In the genomic region with DNA sequence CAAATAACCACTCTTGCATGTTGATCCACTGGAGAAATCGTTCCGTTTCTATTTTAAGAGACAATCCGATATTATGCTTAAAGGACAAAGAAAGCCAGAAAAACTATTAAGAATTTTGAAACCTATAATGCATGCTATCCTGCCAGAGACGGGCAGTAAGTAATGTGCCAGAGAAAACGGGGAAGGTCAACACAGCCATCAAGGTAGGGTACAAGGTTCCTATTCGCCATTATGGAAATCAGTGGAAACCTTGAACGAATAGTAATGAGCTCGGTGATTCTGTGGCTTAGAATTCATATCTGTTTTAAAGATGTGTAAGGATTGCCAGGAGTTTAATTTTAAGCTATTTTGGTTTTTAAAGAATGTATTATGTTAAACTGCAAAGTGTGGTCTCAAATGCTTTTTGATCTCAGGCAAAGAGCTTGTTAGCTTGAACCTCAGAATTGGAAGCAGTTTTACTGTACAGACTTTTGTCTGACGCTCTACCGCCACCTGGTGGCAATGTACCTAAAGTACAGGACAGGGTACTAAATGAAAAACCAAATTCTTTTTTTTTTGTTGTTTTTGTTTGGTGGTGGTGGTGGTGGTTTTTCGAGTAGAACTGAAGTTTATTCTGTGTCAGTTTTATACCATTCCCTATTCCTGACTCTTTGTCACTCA, we compare ENCODE assay signal across 8 mouse cellular contexts.
DNase-seq lines count a peak whose midpoint lies in the region; ATAC-seq lines count a peak whose summit lies in the region.

No protein-coding gene starts in this region.

- no peak overlapping the region for H3K9ac ChIP-seq in neural tube, embryonic 15.5 days (replicated peaks)
- no peak overlapping the region for H3K9ac ChIP-seq in embryonic facial prominence, embryonic 14.5 days (ENCODE audit: low read depth, low read length)
- H3K9ac ChIP-seq in hindbrain, embryonic 15.5 days = no peak overlapping the region
- H3K9ac ChIP-seq in liver, embryonic 13.5 days = no peak overlapping the region

- no peak for ATAC-seq in neural tube, embryonic 15.5 days (ENCODE audit: low FRiP score)
- no peak for ATAC-seq in embryonic facial prominence, embryonic 14.5 days (ENCODE audit: low read depth)
- ATAC-seq in hindbrain, embryonic 15.5 days (ENCODE audit: low FRiP score, low read depth) = no peak
- no peak for ATAC-seq in liver, embryonic 13.5 days (ENCODE audit: low read depth)

- no peaks in the 10 kb centered on the region for H3K27me3 ChIP-seq in neural tube, embryonic 15.5 days (replicated peaks)
- no peaks in the 10 kb centered on the region for H3K27me3 ChIP-seq in embryonic facial prominence, embryonic 14.5 days (replicated peaks; ENCODE audit: control insufficient read depth, insufficient read depth, low read length)
- no peaks in the 10 kb centered on the region for H3K27me3 ChIP-seq in hindbrain, embryonic 15.5 days
- no peaks in the 10 kb centered on the region for H3K27me3 ChIP-seq in liver, embryonic 13.5 days

- peaks cover 4% of the 10 kb centered on the region for H3K4me1 ChIP-seq in neural tube, embryonic 15.5 days
- H3K4me1 ChIP-seq in embryonic facial prominence, embryonic 14.5 days (ENCODE audit: control insufficient read depth, insufficient read depth, low read length) = 0 out of 2 replicates have a peak, but pooled peaks cover 3% of the 10 kb centered on the region
- H3K4me1 ChIP-seq in hindbrain, embryonic 15.5 days (replicated peaks) = 0 out of 2 replicates have a peak, but pooled peaks cover 4% of the 10 kb centered on the region
- no peaks in the 10 kb centered on the region for H3K4me1 ChIP-seq in liver, embryonic 13.5 days (replicated peaks)

- H3K36me3 ChIP-seq in neural tube, embryonic 15.5 days = no peaks in the 10 kb centered on the region
- H3K36me3 ChIP-seq in embryonic facial prominence, embryonic 14.5 days (ENCODE audit: control insufficient read depth, insufficient read depth, low read length) = no peaks in the 10 kb centered on the region
- no peaks in the 10 kb centered on the region for H3K36me3 ChIP-seq in hindbrain, embryonic 15.5 days
- H3K36me3 ChIP-seq in liver, embryonic 13.5 days = no peaks in the 10 kb centered on the region

- no peak overlapping the region for H3K4me2 ChIP-seq in neural tube, embryonic 15.5 days
- H3K4me2 ChIP-seq in embryonic facial prominence, embryonic 14.5 days (ENCODE audit: low read depth, low read length) = no peak overlapping the region
- H3K4me2 ChIP-seq in hindbrain, embryonic 15.5 days = no peak overlapping the region
- no peak overlapping the region for H3K4me2 ChIP-seq in liver, embryonic 13.5 days

- WGBS in neural tube, embryonic 15.5 days = 52% methylated on average over 11 of the region's 11 CpGs
- WGBS in embryonic facial prominence, embryonic 14.5 days = 51% methylated on average over 11 of the region's 11 CpGs
- 48% methylated on average over 11 of the region's 11 CpGs for WGBS in hindbrain, embryonic 15.5 days
- 51% methylated on average over 11 of the region's 11 CpGs for WGBS in liver, embryonic 13.5 days (ENCODE audit: insufficient replicate concordance)

- no peak overlapping the region for H3K27ac ChIP-seq in neural tube, embryonic 15.5 days (replicated peaks)
- no peak overlapping the region for H3K27ac ChIP-seq in embryonic facial prominence, embryonic 14.5 days (replicated peaks; ENCODE audit: low read depth, low read length)
- 0 out of 2 replicates have a peak overlapping the region, but pooled peaks have one; percentile 18 for H3K27ac ChIP-seq in hindbrain, embryonic 15.5 days (replicated peaks)
- H3K27ac ChIP-seq in liver, embryonic 13.5 days = no peak overlapping the region

- DNase-seq in neural tube, embryonic 10.5 days (ENCODE audit: extremely low spot score, low spot score) = peak; percentile 72
- DNase-seq in adrenal gland, postnatal 36 days = peak; percentile 77
- DNase-seq in embryonic facial prominence, embryonic 14.5 days (ENCODE audit: low spot score) = peak; percentile 86
- peak; percentile 8 for DNase-seq in liver, embryonic 13.5 days
- peak; percentile 48 for DNase-seq in ovary, postnatal 36 days (ENCODE audit: low spot score)
- no peak for DNase-seq in T-cell, adult 2 months (ENCODE audit: low spot score)

- H3K4me3 ChIP-seq in neural tube, embryonic 15.5 days (replicated peaks) = no peak overlapping the region
- H3K4me3 ChIP-seq in embryonic facial prominence, embryonic 14.5 days (ENCODE audit: low read depth, low read length) = no peak overlapping the region
- no peak overlapping the region for H3K4me3 ChIP-seq in hindbrain, embryonic 15.5 days
- no peak overlapping the region for H3K4me3 ChIP-seq in liver, embryonic 13.5 days (replicated peaks)

- no peaks in the 10 kb centered on the region for H3K9me3 ChIP-seq in neural tube, embryonic 15.5 days (replicated peaks)
- no peaks in the 10 kb centered on the region for H3K9me3 ChIP-seq in embryonic facial prominence, embryonic 14.5 days (ENCODE audit: control insufficient read depth, low read length)
- no peaks in the 10 kb centered on the region for H3K9me3 ChIP-seq in hindbrain, embryonic 15.5 days
- no peaks in the 10 kb centered on the region for H3K9me3 ChIP-seq in liver, embryonic 13.5 days (replicated peaks)
